Mouse (Mus musculus) lung, adult 2 months (tissue): ENCODE data around the gene Pcdh9. TPM values are rescaled to one million over a fixed set of nuclear protein-coding genes. Genes with fewer than 3 reads are reported as not detected.

Experiments
- DNase-seq: peaks from one replicate; pipeline ENCODE4 v3.0.0; 2022
- H3K4me1 ChIP-seq: fragments of 200-500 bp; 2 replicates; pipeline ENCODE4 v1.6.1; 2011; ENCODE audit warnings: low read length; ENCODE audit not compliant: control insufficient read depth, insufficient read depth
- H3K4me3 ChIP-seq: fragments of 200-500 bp; replicated peaks from 2 replicates; pipeline ENCODE3; 2011; ENCODE audit warnings: low read depth, mild to moderate bottlenecking, control low read depth, low read length; ENCODE audit errors: extremely low read depth
- CTCF ChIP-seq: fragments of 200-500 bp; IDR thresholded peaks from 2 replicates; pipeline ENCODE4 v1.5.1; 2011; ENCODE audit warnings: mild to moderate bottlenecking, low read length, control low read depth; ENCODE audit not compliant: insufficient read depth
- POLR2A ChIP-seq: fragments of 200-500 bp; IDR thresholded peaks from 2 replicates; pipeline ENCODE4 v1.6.1; 2011; ENCODE audit warnings: low read depth, mild to moderate bottlenecking, control low read depth, low read length, borderline replicate concordance; ENCODE audit errors: extremely low read depth
- WGBS: fragments of 180-500 bp; shearing (Covaris S2); methylation state at CpG from one replicate; pipeline ENCODE4 v1.1.7; 2018; 5-methylcytosine and 5-hydroxymethylcytosine counted together
- polyA plus RNA-seq: library from polyadenylated mRNA; depleted of rRNA; stranded (reverse); fragments of >200 nt; gene quantifications from 2 replicates; pipeline ENCODE4 v1.2.3, GENCODE M21; 2012

Gene Pcdh9
- polyA plus RNA-seq, 1 experiment: 0.27 TPM

GRCm38 (mm10) chr14:93621211-93621610 is 269.3 kb downstream of the Pcdh9 start:
- H3K4me1 ChIP-seq: no peaks in the 10 kb centered on the region
- TF ChIP-seq CTCF (no peak), POLR2A (no peak)
- WGBS: 71% methylated on average over 9 of the region's 9 CpGs
- no peak for DNase-seq
- H3K4me3 ChIP-seq: no peak overlapping the region

GRCm38 (mm10) chr14:93607546-93607945 is 282.9 kb downstream of the Pcdh9 start:
- no peak overlapping the region for H3K4me3 ChIP-seq
- no peak for DNase-seq
- WGBS: 93% methylated on average over 3 of the region's 3 CpGs
- no peaks in the 10 kb centered on the region for H3K4me1 ChIP-seq
- TF ChIP-seq POLR2A (no peak), CTCF (no peak)

DNA sequence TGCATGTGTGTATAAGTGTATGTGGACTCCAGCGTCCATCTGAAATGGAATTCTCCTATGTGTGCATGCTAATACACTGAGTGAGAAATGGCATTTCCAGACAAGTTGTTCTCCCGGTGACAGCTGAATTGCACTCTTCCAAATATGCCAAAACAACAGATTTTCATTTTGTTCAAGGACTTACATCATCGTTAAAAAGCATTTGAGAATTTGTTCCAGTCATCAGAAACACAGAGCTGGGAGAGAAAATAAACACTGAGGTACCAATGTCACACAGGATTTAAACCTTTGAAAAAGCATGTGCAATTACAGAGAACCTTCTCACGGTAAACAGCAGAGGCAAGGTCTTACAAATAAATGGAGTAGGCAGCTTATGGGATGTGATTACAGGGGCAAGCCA is 290.5 kb downstream of the Pcdh9 start:
- TF ChIP-seq POLR2A (no peak), CTCF (no peak)
- no peak for DNase-seq
- no peaks in the 10 kb centered on the region for H3K4me1 ChIP-seq
- no peak overlapping the region for H3K4me3 ChIP-seq
- WGBS: 66% methylated on average over 4 of the region's 4 CpGs

- H3K4me1 ChIP-seq: no peaks in the 10 kb centered on the region
- no peak for DNase-seq
- 76% methylated on average over 3 of the region's 3 CpGs for WGBS
- TF ChIP-seq POLR2A (no peak), CTCF (no peak)
- H3K4me3 ChIP-seq: no peak overlapping the region
These were observed 305.0 kb downstream of the Pcdh9 start for GRCm38 (mm10) chr14:93585432-93586024.

- DNase-seq: no peak
- WGBS: 78% methylated on average over 2 of the region's 2 CpGs
- TF ChIP-seq CTCF: no peak
- no peak for TF ChIP-seq POLR2A
- Histone ChIP-seq H3K4me1 (no peaks in the 10 kb centered on the region), H3K4me3 (no peak overlapping the region)
These were observed 326.1 kb downstream of the Pcdh9 start for GRCm38 (mm10) chr14:93564361-93564760.

- TF ChIP-seq POLR2A: no peak
- TF ChIP-seq CTCF: no peak
- 63% methylated on average over 1 of the region's 1 CpGs for WGBS
- Histone ChIP-seq H3K4me1 (no peaks in the 10 kb centered on the region), H3K4me3 (no peak overlapping the region)
- DNase-seq: no peak
These were observed 328.9 kb downstream of the Pcdh9 start for GRCm38 (mm10) chr14:93561577-93561976.

DNA sequence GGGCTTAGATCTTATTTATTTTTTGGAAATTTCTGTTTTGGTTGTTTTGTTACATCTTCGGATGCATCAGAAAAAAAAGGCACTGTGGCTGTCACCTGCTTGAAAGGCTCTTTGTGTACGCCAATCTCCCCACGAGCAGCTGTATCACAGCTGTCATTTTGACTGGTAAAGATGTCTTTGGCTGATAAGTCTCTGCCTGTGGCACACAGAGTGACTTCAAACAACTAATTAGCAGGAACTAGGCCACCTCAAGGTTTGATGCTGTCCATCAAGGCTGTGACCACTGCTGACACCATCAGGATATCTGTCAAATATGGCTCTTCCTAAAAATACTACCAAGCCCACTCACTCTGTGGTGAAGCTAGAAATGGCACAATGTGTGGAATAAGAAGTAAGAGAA is 336.7 kb downstream of the Pcdh9 start:
- H3K4me1 ChIP-seq: no peaks in the 10 kb centered on the region
- 67% methylated on average over 3 of the region's 3 CpGs for WGBS
- no peak for TF ChIP-seq CTCF
- TF ChIP-seq POLR2A: no peak
- no peak for DNase-seq
- no peak overlapping the region for H3K4me3 ChIP-seq

DNA sequence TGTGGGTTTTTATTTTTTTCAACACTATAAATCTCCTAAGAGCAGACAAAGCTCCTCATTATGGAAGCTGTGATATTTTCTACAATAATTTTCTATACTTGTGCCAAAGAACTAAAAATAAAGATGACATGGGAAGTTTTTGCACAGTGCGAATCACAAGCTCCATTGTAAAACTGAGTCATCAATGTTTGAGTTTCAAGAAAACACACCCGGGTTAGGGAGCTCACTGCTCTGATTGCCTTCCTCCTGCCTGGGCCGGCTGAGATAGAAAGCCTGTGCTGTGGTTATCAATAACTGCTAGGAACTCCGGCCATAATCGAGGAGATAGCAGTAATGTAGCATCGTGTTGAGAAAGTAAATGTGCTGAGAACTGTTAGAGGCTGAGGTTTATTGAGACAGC is 344.9 kb downstream of the Pcdh9 start:
- 52% methylated on average over 6 of the region's 6 CpGs for WGBS
- Histone ChIP-seq H3K4me1 (no peaks in the 10 kb centered on the region), H3K4me3 (no peak overlapping the region)
- DNase-seq: no peak
- TF ChIP-seq POLR2A (no peak), CTCF (no peak)

DNA sequence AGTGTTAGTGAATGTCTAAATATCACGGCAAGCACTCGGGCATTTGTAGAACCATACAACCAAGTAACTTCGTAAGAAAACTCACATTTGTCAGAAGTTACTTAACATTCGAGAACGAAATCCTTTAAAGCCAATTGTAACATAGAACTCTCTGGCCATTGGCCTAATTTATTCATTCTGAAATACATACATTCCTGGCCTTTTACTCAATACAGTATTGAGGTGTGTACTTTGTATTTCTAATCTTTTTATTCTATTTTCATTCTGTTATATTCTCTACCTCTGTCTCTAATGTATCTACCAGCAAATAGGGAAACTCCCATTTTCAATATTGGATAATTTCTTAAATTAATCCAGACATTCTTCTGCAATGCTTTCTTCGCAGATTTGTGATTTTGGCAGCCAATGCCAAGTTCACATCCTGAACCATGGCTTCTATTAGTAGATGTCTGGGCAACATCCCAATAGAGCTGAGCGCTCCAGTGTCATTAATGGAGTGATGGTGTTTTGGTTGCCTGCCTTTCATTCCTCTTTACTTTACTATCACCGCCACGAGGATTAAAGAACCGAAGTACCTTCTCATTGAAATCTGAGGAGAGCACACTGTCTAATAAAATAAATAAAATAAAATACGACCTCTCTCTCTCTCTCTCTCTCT is 346.4 kb downstream of the Pcdh9 start:
- TF ChIP-seq POLR2A (no peak), CTCF (no peak)
- no peak for DNase-seq
- WGBS: 70% methylated on average over 11 of the region's 11 CpGs
- Histone ChIP-seq H3K4me1 (no peaks in the 10 kb centered on the region), H3K4me3 (no peak overlapping the region)

- TF ChIP-seq CTCF: no peak
- TF ChIP-seq POLR2A: no peak
- H3K4me3 ChIP-seq: no peak overlapping the region
- 53% methylated on average over 3 of the region's 3 CpGs for WGBS
- no peak for DNase-seq
- no peaks in the 10 kb centered on the region for H3K4me1 ChIP-seq
These were observed 346.9 kb downstream of the Pcdh9 start for GRCm38 (mm10) chr14:93543561-93543960.
